Mouse (Mus musculus) small intestine, adult 2 months (tissue): ENCODE measurements around the gene Bcas2. TPM values are rescaled to one million over a fixed set of nuclear protein-coding genes. Genes with fewer than 3 reads are reported as not detected.
"Not testable (repeated sequence)": the region's sequence is repeated elsewhere in the genome, so short reads cannot be mapped to it uniquely, and the experiment has no call there.

Source experiments
- H3K27ac ChIP-seq: fragments of 200-500 bp; 2 replicates; pipeline ENCODE4 v1.5.1; 2012; ENCODE audit warnings: low read depth, low read length, control low read depth, inconsistent platforms; ENCODE audit not compliant: insufficient read depth
- H3K27me3 ChIP-seq: fragments of 200-500 bp; 2 replicates; pipeline ENCODE4 v1.6.1; 2012; ENCODE audit warnings: mild to moderate bottlenecking, moderate library complexity, low read length, inconsistent platforms; ENCODE audit not compliant: control insufficient read depth, insufficient read depth
- H3K36me3 ChIP-seq: fragments of 200-500 bp; 2 replicates; pipeline ENCODE4 v1.6.1; 2012; ENCODE audit warnings: mild to moderate bottlenecking, low read length, control low read depth, inconsistent platforms; ENCODE audit not compliant: control insufficient read depth, insufficient read depth
- H3K4me1 ChIP-seq: fragments of 200-500 bp; 2 replicates; pipeline ENCODE4 v1.6.1; 2012; ENCODE audit warnings: low read length, inconsistent platforms, mixed read lengths; ENCODE audit not compliant: control insufficient read depth, insufficient read depth, insufficient read length
- H3K4me3 ChIP-seq: fragments of 200-500 bp; 2 replicates; pipeline ENCODE4 v1.5.1; 2012; ENCODE audit warnings: low read depth, mild to moderate bottlenecking, control low read depth, inconsistent platforms, low read length, moderate library complexity
- CTCF ChIP-seq: fragments of 200-500 bp; IDR thresholded peaks from 2 replicates; pipeline ENCODE4 v1.5.1; 2012; ENCODE audit warnings: low read depth, mild to moderate bottlenecking, control low read depth, inconsistent platforms, low read length, moderate library complexity, mixed read lengths; ENCODE audit not compliant: insufficient replicate concordance, insufficient read length; ENCODE audit errors: extremely low read depth
- POLR2A ChIP-seq: fragments of 200-500 bp; IDR thresholded peaks from 2 replicates; pipeline ENCODE4 v1.6.1; 2012; ENCODE audit warnings: low read depth, mild to moderate bottlenecking, control low read depth, inconsistent platforms, low read length, moderate library complexity
- WGBS: fragments of 180-500 bp; shearing (Covaris S2); methylation state at CpG from one replicate; pipeline ENCODE4 v1.1.7; 2018; 5-methylcytosine and 5-hydroxymethylcytosine counted together
- polyA plus RNA-seq: library from polyadenylated mRNA; depleted of rRNA; stranded (reverse); fragments of >200 nt; gene quantifications from 2 replicates; pipeline ENCODE4 v1.2.3, GENCODE M21; 2012

The Bcas2 gene
- polyA plus RNA-seq, 1 experiment, result 10.2 TPM

GRCm38 (mm10) chr3:103192161-103192560, 20.7 kb downstream of the Bcas2 start:
- Histone ChIP-seq H3K27ac (no peak overlapping the region), H3K4me3 (no peak overlapping the region), H3K27me3 (no peaks in the 10 kb centered on the region), H3K36me3 (no peaks in the 10 kb centered on the region), H3K4me1 (no peaks in the 10 kb centered on the region)
- no peak for TF ChIP-seq POLR2A
- no peak for TF ChIP-seq CTCF
- 93% methylated on average over 4 of the region's 4 CpGs for WGBS

- Histone ChIP-seq H3K4me3 (no peak overlapping the region), H3K36me3 (no peaks in the 10 kb centered on the region), H3K27me3 (no peaks in the 10 kb centered on the region), H3K27ac (no peak overlapping the region), H3K4me1 (no peaks in the 10 kb centered on the region)
- no peak for TF ChIP-seq CTCF
- TF ChIP-seq POLR2A, result no peak
- WGBS, result 17% methylated on average over 1 of the region's 1 CpGs
Measured at GRCm38 (mm10) chr3:103193186-103193585, 21.7 kb downstream of the Bcas2 start.

GRCm38 (mm10) chr3:103196320-103196823, 24.9 kb downstream of the Bcas2 start:
- H3K27ac ChIP-seq, result no peak overlapping the region
- H3K4me1 ChIP-seq, result no peaks in the 10 kb centered on the region
- TF ChIP-seq POLR2A, result no peak
- no peak for TF ChIP-seq CTCF
- WGBS, result 32% methylated on average over 7 of the region's 7 CpGs
- no peaks in the 10 kb centered on the region for H3K36me3 ChIP-seq
- H3K27me3 ChIP-seq, result no peaks in the 10 kb centered on the region
- H3K4me3 ChIP-seq, result no peak overlapping the region

- H3K4me1 ChIP-seq, result no peaks in the 10 kb centered on the region
- H3K36me3 ChIP-seq, result no peaks in the 10 kb centered on the region
- WGBS, result 79% methylated on average over 5 of the region's 5 CpGs
- no peak overlapping the region for H3K27ac ChIP-seq
- TF ChIP-seq POLR2A (no peak), CTCF (no peak)
- no peak overlapping the region for H3K4me3 ChIP-seq
- no peaks in the 10 kb centered on the region for H3K27me3 ChIP-seq
Measured at GRCm38 (mm10) chr3:103199386-103199785, 27.9 kb downstream of the Bcas2 start.

- H3K4me3 ChIP-seq, H3K4me1 ChIP-seq, H3K27ac ChIP-seq, H3K36me3 ChIP-seq, H3K27me3 ChIP-seq: not testable (repeated sequence)
- 95% methylated on average over 7 of the region's 7 CpGs for WGBS
Measured at GRCm38 (mm10) chr3:103201105-103201504, 29.6 kb downstream of the Bcas2 start.

- H3K4me3 ChIP-seq, result no peak overlapping the region
- H3K27me3 ChIP-seq, result no peaks in the 10 kb centered on the region
- H3K4me1 ChIP-seq, result no peaks in the 10 kb centered on the region
- TF ChIP-seq CTCF (no peak), POLR2A (no peak)
- WGBS, result 97% methylated on average over 1 of the region's 1 CpGs
- no peak overlapping the region for H3K27ac ChIP-seq
- H3K36me3 ChIP-seq, result no peaks in the 10 kb centered on the region
Measured at GRCm38 (mm10) chr3:103203554-103203953, 32.1 kb downstream of the Bcas2 start.

GRCm38 (mm10) chr3:103204445-103204844, 33.0 kb downstream of the Bcas2 start:
- no peak overlapping the region for H3K4me3 ChIP-seq
- no peak overlapping the region for H3K27ac ChIP-seq
- TF ChIP-seq CTCF (no peak), POLR2A (no peak)
- no peaks in the 10 kb centered on the region for H3K27me3 ChIP-seq
- H3K36me3 ChIP-seq, result no peaks in the 10 kb centered on the region
- H3K4me1 ChIP-seq, result no peaks in the 10 kb centered on the region
- WGBS, result 79% methylated on average over 3 of the region's 3 CpGs

- H3K36me3 ChIP-seq, result no peaks in the 10 kb centered on the region
- no peaks in the 10 kb centered on the region for H3K27me3 ChIP-seq
- H3K27ac ChIP-seq, result no peak overlapping the region
- H3K4me1 ChIP-seq, result no peaks in the 10 kb centered on the region
- TF ChIP-seq CTCF (no peak), POLR2A (no peak)
- H3K4me3 ChIP-seq, result no peak overlapping the region
- WGBS, result 78% methylated on average over 6 of the region's 6 CpGs
Measured at GRCm38 (mm10) chr3:103206393-103206792, 34.9 kb downstream of the Bcas2 start.
